Mouse (Mus musculus): ENCODE data around the gene Lgi4. TPM values are rescaled to one million over a fixed set of nuclear protein-coding genes. Genes with fewer than 3 reads are reported as not detected.

The Lgi4 gene
- polyA plus RNA-seq, 1 experiment from 2014 or later = 0.35 TPM

DNA sequence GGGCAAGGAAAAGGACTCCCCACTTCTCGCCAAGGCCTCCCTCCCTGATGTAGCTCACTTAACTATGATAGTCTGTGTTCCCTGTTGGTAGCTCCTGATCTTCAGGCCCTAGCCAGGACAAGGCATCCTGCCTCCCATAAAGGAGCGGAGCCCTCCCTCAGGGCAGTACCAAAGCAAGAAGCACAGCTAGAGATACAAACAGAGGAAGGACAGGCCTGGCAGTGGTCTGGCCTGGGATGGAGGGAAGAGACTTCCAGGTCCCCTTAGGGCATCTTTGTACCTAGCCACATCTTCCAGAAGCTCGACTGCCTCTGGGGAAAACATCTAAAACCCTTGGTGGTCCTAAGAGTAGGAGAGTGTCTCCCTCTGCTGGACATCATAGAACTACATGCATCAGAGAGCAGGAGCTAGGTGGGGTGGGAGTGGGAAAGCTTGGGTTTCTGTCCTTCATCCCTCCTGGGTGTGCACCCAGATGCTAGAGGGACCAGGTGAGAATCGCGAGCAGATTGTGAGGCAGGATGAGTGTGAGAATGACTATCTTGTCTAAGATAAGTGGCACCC is 18.8 kb downstream of the Lgi4 start:
- H3K36me3 ChIP-seq (ENCODE audit: control insufficient read depth, insufficient read depth, low read length) = no peaks in the 10 kb centered on the region
- 52% methylated on average over 5 of the region's 5 CpGs for WGBS
- H3K9me3 ChIP-seq (replicated peaks; ENCODE audit: control insufficient read depth, low read length, poor library complexity, severe bottlenecking) = no peaks in the 10 kb centered on the region
- no peak for ATAC-seq
- no peak overlapping the region for H3K9ac ChIP-seq (ENCODE audit: low read depth, low read length)
- no peaks in the 10 kb centered on the region for H3K4me1 ChIP-seq (ENCODE audit: control insufficient read depth, insufficient read depth, low read length)
- no peak overlapping the region for H3K4me3 ChIP-seq (ENCODE audit: low read depth, low read length)
- H3K4me2 ChIP-seq (ENCODE audit: low read length) = no peak overlapping the region
- no peaks in the 10 kb centered on the region for H3K27me3 ChIP-seq (ENCODE audit: control insufficient read depth, insufficient read depth, low read depth, low read length)
- H3K27ac ChIP-seq (ENCODE audit: low read length) = no peak overlapping the region

DNA sequence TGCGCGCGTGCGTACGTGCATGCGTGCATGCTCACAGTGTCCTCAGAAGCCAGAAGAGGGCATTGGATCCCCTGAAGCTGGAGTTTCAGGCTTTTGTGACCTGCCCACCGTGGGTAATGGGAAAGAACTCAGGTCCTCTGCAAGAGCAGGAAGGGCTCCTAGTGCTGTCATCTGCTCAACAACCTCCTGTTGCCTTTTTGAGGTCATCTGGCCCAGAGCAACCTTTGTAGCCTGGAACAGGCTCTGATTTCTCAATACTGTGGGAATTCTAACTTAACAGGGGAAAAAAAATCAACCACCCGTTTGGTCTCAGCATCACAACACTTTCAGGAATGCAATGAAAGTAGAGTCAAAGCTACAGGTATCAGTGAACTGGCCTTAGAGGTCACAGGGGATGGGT is 20.5 kb downstream of the Lgi4 start:
- Histone ChIP-seq H3K27me3 (ENCODE audit: control insufficient read depth, insufficient read depth, low read depth, low read length) (no peaks in the 10 kb centered on the region), H3K4me1 (ENCODE audit: control insufficient read depth, insufficient read depth, low read length) (no peaks in the 10 kb centered on the region), H3K9ac (ENCODE audit: low read depth, low read length) (no peak overlapping the region), H3K9me3 (replicated peaks; ENCODE audit: control insufficient read depth, low read length, poor library complexity, severe bottlenecking) (no peaks in the 10 kb centered on the region), H3K4me2 (ENCODE audit: low read length) (no peak overlapping the region), H3K27ac (ENCODE audit: low read length) (no peak overlapping the region), H3K36me3 (ENCODE audit: control insufficient read depth, insufficient read depth, low read length) (no peaks in the 10 kb centered on the region), H3K4me3 (ENCODE audit: low read depth, low read length) (no peak overlapping the region)
- ATAC-seq = no peak
- WGBS = 91% methylated on average over 8 of the region's 8 CpGs

DNA sequence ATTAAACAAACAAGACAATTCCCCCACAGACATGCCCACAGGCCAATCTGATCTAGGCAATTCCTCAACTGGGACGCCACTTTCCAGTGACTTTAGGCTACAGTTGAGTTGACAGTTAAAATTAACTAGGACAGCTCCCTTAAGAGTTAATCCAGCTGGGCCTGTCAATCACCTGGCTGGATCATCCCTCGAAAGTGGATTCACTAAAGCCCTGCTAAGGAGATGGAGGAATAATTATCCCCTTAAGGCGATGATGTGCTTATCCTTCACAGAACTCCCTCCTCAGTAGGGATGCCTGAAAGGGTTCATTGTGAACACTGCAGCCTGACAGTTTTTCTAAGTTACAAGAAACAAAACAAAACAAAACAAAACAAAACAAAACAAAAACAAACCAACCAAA is 21.5 kb downstream of the Lgi4 start:
- no peaks in the 10 kb centered on the region for H3K27me3 ChIP-seq (ENCODE audit: control insufficient read depth, insufficient read depth, low read depth, low read length)
- no peak for ATAC-seq
- WGBS = 31% methylated on average over 3 of the region's 3 CpGs

DNA sequence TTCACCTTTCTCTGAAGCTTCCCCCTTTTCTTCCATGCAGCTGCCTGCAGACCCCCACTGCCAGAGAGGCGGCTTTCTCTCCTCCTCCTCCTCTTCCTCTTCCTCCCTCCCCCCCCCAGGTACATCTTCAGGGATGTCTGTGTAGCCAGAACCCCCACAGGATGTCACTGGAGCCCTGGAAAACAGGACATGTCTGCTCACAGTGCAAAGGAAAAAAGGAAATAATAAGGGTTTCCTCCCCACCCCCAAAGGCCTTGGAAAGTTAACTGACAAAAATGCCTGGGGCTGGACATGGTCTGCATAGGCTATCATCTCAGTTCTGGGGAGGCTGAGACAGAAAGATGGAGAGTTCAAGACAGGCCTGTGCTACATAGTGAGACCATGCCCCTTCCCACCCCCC is 22.0 kb downstream of the Lgi4 start:
- H3K9me3 ChIP-seq (replicated peaks; ENCODE audit: control insufficient read depth, low read length, poor library complexity, severe bottlenecking) = no peaks in the 10 kb centered on the region
- ATAC-seq = no peak
- H3K4me2 ChIP-seq (ENCODE audit: low read length) = no peak overlapping the region
- no peak overlapping the region for H3K9ac ChIP-seq (ENCODE audit: low read depth, low read length)
- no peaks in the 10 kb centered on the region for H3K4me1 ChIP-seq (ENCODE audit: control insufficient read depth, insufficient read depth, low read length)
- WGBS = 38% methylated on average over 1 of the region's 1 CpGs
- no peaks in the 10 kb centered on the region for H3K27me3 ChIP-seq (ENCODE audit: control insufficient read depth, insufficient read depth, low read depth, low read length)
- H3K36me3 ChIP-seq (ENCODE audit: control insufficient read depth, insufficient read depth, low read length) = no peaks in the 10 kb centered on the region
- H3K27ac ChIP-seq (ENCODE audit: low read length) = no peak overlapping the region
- H3K4me3 ChIP-seq (ENCODE audit: low read depth, low read length) = no peak overlapping the region

More for the DNA sequence above, 21.5 kb downstream of the Lgi4 start:
- no peak overlapping the region for H3K9ac ChIP-seq (ENCODE audit: low read depth, low read length)
- no peaks in the 10 kb centered on the region for H3K4me1 ChIP-seq (ENCODE audit: control insufficient read depth, insufficient read depth, low read length)
- H3K4me3 ChIP-seq (ENCODE audit: low read depth, low read length) = no peak overlapping the region
- no peak overlapping the region for H3K4me2 ChIP-seq (ENCODE audit: low read length)
- no peaks in the 10 kb centered on the region for H3K36me3 ChIP-seq (ENCODE audit: control insufficient read depth, insufficient read depth, low read length)
- no peak overlapping the region for H3K27ac ChIP-seq (ENCODE audit: low read length)
- no peaks in the 10 kb centered on the region for H3K9me3 ChIP-seq (replicated peaks; ENCODE audit: control insufficient read depth, low read length, poor library complexity, severe bottlenecking)

DNA sequence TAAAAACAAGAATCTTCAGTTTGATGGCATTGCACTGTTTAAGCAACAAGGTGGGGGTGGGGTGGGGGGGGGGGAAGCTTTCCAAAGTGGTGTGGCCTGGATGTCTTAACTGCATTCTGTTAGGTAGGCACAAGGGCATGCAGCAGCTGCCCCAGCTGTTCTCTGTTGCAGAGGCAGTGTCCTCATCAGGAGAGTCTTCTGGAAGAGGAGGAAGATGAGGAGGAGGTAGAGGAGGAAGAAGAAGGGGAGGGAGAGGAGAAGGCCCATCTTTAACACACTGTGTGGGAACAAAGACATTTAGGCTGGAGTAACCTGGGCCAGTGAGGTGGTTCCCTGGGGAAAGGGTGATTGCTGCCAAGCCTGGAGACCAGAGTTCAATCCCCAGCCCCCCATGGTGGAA is 23.0 kb downstream of the Lgi4 start:
- no peak overlapping the region for H3K9ac ChIP-seq (ENCODE audit: low read depth, low read length)
- no peak overlapping the region for H3K4me3 ChIP-seq (ENCODE audit: low read depth, low read length)
- H3K36me3 ChIP-seq (ENCODE audit: control insufficient read depth, insufficient read depth, low read length) = no peaks in the 10 kb centered on the region
- H3K4me1 ChIP-seq (ENCODE audit: control insufficient read depth, insufficient read depth, low read length) = no peaks in the 10 kb centered on the region
- no peak for ATAC-seq
- H3K9me3 ChIP-seq (replicated peaks; ENCODE audit: control insufficient read depth, low read length, poor library complexity, severe bottlenecking) = no peaks in the 10 kb centered on the region
- no peaks in the 10 kb centered on the region for H3K27me3 ChIP-seq (ENCODE audit: control insufficient read depth, insufficient read depth, low read depth, low read length)
- H3K27ac ChIP-seq (ENCODE audit: low read length) = no peak overlapping the region
- no peak overlapping the region for H3K4me2 ChIP-seq (ENCODE audit: low read length)

DNA sequence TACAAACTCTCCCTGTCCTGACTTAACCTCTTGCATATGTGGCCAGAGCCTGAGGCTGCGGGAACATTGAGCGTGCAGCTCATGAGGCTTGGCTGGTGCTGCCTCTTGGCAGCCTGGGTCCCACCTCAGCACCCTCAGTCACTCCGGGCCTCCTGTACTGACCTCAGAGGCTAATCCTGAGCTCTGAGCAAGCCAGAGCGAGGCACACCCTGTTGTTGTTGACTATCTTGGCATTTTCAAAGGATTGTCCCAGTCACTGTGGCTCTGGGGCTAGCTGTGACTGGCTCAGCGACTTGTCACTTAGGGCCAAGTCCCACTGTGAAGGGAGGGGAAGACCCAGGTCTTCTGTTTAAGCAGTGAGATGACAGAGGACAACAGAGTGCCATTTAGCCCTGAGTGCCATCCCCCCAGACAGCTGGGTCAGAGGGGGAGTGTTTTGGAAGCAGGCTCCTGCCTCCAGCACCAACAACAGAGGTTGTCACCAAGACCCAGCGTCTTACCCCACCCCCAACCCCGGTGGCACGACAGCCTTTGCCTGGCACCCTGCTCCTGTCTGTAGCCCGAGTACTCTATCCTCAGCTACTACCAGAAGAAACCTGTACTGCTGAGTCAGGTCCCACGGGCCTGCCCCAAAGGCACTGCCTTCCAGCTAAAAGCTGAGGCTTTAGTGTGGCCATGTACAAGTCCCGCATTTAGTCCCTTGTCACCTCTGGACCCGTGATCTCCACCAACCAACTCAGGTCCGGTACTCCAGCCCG is 23.9 kb downstream of the Lgi4 start:
- ATAC-seq = no peak
- H3K4me2 ChIP-seq (ENCODE audit: low read length) = no peak overlapping the region
- no peak overlapping the region for H3K9ac ChIP-seq (ENCODE audit: low read depth, low read length)
- H3K9me3 ChIP-seq (replicated peaks; ENCODE audit: control insufficient read depth, low read length, poor library complexity, severe bottlenecking) = no peaks in the 10 kb centered on the region
- H3K4me1 ChIP-seq (ENCODE audit: control insufficient read depth, insufficient read depth, low read length) = no peaks in the 10 kb centered on the region
- H3K4me3 ChIP-seq (ENCODE audit: low read depth, low read length) = no peak overlapping the region
- no peak overlapping the region for H3K27ac ChIP-seq (ENCODE audit: low read length)
- WGBS = 57% methylated on average over 14 of the region's 14 CpGs
- no peaks in the 10 kb centered on the region for H3K36me3 ChIP-seq (ENCODE audit: control insufficient read depth, insufficient read depth, low read length)
- no peaks in the 10 kb centered on the region for H3K27me3 ChIP-seq (ENCODE audit: control insufficient read depth, insufficient read depth, low read depth, low read length)

DNA sequence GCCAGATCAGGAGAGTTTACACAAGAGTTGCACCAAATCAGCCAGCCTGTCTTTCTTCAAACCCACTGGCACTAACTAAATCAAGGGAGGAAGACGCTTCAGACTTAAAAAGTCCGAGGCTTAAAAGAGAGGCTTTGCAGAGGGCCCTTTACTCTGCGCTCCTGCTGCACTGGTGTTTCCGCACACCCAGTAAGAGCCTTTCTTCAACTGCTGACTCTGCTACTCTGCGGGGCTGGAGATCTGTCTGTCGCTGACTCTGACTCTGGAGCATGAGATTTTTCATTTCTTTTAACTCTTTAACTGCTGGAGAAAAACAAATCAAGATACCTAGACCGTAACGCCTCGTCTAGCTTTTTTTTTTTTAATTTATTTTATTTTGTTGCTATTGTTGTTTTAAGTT is 25.0 kb downstream of the Lgi4 start:
- H3K4me3 ChIP-seq (ENCODE audit: low read depth, low read length) = no peak overlapping the region
- H3K36me3 ChIP-seq (ENCODE audit: control insufficient read depth, insufficient read depth, low read length) = no peaks in the 10 kb centered on the region
- H3K9me3 ChIP-seq (replicated peaks; ENCODE audit: control insufficient read depth, low read length, poor library complexity, severe bottlenecking) = no peaks in the 10 kb centered on the region
- H3K9ac ChIP-seq (ENCODE audit: low read depth, low read length) = no peak overlapping the region
- no peak overlapping the region for H3K27ac ChIP-seq (ENCODE audit: low read length)
- 50% methylated on average over 9 of the region's 9 CpGs for WGBS
- no peak for ATAC-seq
- H3K4me2 ChIP-seq (ENCODE audit: low read length) = no peak overlapping the region
- H3K27me3 ChIP-seq (ENCODE audit: control insufficient read depth, insufficient read depth, low read depth, low read length) = no peaks in the 10 kb centered on the region
- H3K4me1 ChIP-seq (ENCODE audit: control insufficient read depth, insufficient read depth, low read length) = no peaks in the 10 kb centered on the region

DNA sequence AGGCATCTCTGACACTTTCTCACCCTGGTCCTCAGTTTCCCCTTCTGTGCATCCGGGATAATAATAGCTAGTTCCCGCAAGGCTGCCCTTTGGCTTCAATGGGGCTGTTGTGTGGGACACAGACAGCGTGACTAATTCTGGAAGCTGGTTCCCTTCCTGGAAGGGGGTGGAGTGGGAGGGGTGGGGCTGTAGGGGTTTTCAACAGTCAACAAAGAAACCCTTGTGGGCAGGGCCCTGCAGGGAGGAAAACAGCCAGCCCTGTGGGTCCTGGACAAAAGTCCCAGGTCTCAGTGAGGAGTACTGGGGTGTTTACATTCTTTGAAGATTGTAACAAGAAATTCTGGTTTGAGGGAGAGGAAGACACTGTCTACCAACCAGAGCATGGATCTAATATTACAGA is 26.0 kb downstream of the Lgi4 start:
- no peaks in the 10 kb centered on the region for H3K36me3 ChIP-seq (ENCODE audit: control insufficient read depth, insufficient read depth, low read length)
- ATAC-seq = no peak
- H3K9me3 ChIP-seq (replicated peaks; ENCODE audit: control insufficient read depth, low read length, poor library complexity, severe bottlenecking) = no peaks in the 10 kb centered on the region
- no peaks in the 10 kb centered on the region for H3K27me3 ChIP-seq (ENCODE audit: control insufficient read depth, insufficient read depth, low read depth, low read length)
- H3K27ac ChIP-seq (ENCODE audit: low read length) = no peak overlapping the region
- H3K4me2 ChIP-seq (ENCODE audit: low read length) = no peak overlapping the region
- no peaks in the 10 kb centered on the region for H3K4me1 ChIP-seq (ENCODE audit: control insufficient read depth, insufficient read depth, low read length)
- 20% methylated on average over 3 of the region's 3 CpGs for WGBS
- H3K9ac ChIP-seq (ENCODE audit: low read depth, low read length) = no peak overlapping the region
- no peak overlapping the region for H3K4me3 ChIP-seq (ENCODE audit: low read depth, low read length)

DNA sequence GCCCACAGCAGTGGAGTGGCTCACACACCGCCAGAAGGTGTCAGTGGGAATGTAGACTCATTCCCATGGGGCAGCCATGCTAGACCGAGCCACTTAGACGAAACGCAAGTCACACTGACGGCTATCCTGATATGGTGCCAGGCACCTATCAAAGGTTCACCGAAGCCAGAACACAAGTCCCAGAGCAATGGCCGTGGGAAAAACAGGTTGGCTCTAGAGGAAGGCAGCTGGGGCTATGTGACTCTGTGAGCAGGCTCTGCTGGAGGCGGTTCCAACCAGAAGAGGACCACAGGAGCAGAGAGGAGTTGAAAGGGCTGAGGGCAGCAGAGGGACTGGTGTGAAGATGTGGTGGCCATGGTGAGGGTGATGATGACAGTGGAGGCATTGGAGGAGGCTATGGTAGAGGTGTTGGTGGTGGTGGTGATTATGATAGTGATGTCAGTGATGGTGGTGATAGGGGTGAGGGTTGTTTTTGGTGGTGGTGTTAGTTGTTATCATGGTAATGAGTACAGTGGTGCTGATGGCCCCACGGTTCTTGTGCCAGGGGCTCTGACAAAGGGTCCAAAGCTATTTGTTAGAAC is 27.1 kb downstream of the Lgi4 start:
- no peaks in the 10 kb centered on the region for H3K36me3 ChIP-seq (ENCODE audit: control insufficient read depth, insufficient read depth, low read length)
- H3K9ac ChIP-seq (ENCODE audit: low read depth, low read length) = no peak overlapping the region
- H3K27me3 ChIP-seq (ENCODE audit: control insufficient read depth, insufficient read depth, low read depth, low read length) = no peaks in the 10 kb centered on the region
- H3K27ac ChIP-seq (ENCODE audit: low read length) = no peak overlapping the region
- WGBS = 95% methylated on average over 9 of the region's 9 CpGs
- no peaks in the 10 kb centered on the region for H3K9me3 ChIP-seq (replicated peaks; ENCODE audit: control insufficient read depth, low read length, poor library complexity, severe bottlenecking)
- H3K4me2 ChIP-seq (ENCODE audit: low read length) = no peak overlapping the region
- no peaks in the 10 kb centered on the region for H3K4me1 ChIP-seq (ENCODE audit: control insufficient read depth, insufficient read depth, low read length)
- ATAC-seq = no peak
- H3K4me3 ChIP-seq (ENCODE audit: low read depth, low read length) = no peak overlapping the region

Data from midbrain, embryonic 16.5 days (tissue).